Mouse (Mus musculus) E14TG2a.4 (cell line): Measurements from ENCODE around the gene Tmem30b.

Source experiments
- CTCF ChIP-seq: conservative IDR thresholded peaks from 2 replicates; pipeline ENCODE4 v1.5.1; 2014; ENCODE audit warnings: low read length
- NANOG ChIP-seq: IDR thresholded peaks from 2 replicates; pipeline ENCODE4 v1.6.1; 2014; ENCODE audit warnings: borderline replicate concordance, low read length, mixed read lengths
- POU5F1 ChIP-seq: IDR thresholded peaks from 2 replicates; pipeline ENCODE4 v1.6.1; 2014; ENCODE audit warnings: low read length, borderline replicate concordance

DNA sequence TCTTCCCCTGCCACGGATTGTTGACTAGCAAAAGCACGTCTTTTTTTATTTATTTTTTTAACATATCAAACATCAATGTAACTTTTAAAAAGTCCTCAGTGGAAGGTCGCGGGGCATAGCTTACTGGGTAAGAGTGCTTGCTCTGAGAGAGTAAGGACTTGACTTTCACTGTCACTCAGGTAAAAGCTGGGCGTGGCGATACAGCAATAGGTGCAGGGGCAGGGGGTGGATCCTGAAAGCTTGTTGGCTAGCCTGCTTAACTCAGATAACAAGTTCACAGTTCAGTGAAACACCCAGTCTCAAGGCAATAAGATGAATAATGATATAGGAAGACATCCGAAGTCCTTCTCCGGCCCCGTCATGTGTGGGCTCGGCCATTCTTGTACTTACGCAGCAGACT lies 16.6 kb downstream of the Tmem30b start:
- TF ChIP-seq POU5F1 (no peak), CTCF (no peak), NANOG (no peak)
